Mouse (Mus musculus) T-helper 1 cell (primary cell): Measurements from ENCODE around the gene Tmem53.

Experiments used
- in situ Hi-C: fragments of 300-600 bp; cut with MboI, MseI; formaldehyde crosslinking; loops from one replicate; pipeline ENCODE4 v1.15.1; 2025; ENCODE audit warnings: high pct_unique_total_duplicates

The Tmem53 gene

DNA sequence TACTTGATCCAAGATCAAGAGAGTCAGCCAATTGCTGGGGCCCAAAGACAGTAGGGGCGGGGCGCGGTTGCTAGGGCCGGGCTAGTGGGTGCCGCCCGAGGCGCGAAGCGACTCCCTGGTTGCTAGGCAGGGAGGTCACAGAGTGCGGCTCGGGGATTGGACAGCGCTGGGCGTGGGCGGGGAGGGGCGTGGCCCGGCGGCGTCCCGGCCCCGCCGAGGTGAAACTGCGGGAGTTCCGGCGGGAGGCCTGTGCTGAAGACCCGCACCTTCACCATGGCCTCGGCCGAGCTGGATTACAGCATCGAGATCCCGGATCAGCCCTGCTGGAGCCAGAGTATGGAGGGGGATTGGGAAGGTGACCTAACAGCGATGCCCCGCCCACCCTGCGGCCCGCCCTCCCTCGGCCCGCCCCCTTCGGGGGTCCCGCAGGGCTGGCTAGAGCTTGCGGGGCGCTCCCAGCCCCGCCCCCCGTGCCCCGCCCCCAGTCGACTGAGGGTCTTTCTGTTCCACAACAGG, at the start of gene Tmem53, which contains the start of gene Armh1:
TSS of gene Tmem53 (plus strand) at position 151 of the 516 bp plus-strand sequence.
TSS of gene Armh1 (minus strand) at position 325 of the 516 bp plus-strand sequence.
- in situ Hi-C loops = loop anchor here (25.0 kb wide), 1 partner anchor 990 kb away; no protein-coding TSS in a partner anchor

DNA sequence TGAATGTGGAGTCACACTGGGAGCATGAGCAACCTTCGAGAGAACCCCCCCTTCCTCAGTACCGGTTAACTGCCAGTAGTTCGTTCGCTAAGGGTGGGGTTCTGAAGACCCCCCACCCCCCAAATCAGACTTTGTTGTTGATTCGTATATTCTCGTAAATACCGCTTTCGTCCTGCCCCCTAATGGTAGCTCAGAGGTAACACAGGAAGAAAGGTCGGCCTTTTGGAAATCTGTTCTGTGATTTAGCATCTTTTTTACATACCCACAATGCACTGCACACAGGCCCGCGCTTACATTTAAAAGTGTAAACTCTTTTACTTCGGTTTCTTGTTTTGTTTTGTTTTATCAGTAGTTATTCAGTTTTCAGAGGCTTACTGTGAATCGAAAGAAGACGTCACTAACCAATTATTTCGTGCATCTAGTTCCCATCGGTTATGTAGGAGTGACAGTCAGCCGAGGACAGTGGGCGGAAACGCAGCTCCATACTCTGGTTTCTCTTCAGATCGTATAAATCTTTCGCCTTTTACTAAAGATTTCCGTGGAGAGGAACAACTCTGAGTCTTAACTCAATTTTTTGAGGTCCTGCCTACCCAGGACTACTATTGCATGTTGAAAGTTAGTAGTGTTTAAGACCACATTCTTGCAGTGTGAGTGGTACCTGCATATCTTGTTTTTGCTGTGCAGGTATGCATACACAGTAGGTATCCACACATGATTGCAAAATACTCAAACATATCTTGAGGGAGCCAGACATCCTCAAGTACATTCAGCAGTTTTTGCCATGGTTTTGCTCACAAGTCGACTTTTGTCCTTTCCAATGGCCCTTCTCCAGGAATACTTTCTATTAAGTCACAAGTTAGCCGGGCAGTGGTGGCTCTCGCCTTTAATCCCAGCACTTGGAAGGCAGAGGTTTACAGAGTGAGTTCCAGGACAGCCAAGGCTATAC, 49.4 kb upstream of the Tmem53 start:
- in situ Hi-C loops = no loop called here

DNA sequence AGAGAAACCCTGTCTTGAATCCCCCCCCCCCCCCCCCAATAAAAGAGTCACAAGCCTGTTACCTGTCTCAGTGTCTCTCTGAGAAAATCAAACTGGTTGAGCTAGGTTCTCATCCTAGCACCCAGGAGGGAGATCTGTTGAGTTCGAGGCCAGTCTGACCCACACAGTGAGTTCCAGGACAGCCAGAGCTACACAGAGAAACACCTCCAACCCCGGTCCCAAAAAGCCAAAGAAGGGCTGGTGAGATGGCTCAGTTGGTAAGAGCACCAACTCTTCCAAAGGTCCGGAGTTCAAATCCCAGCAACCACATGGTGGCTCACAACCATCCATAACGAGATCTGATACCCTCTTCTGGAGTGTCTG, 48.8 kb upstream of the Tmem53 start:
- in situ Hi-C loops = no loop called here

DNA sequence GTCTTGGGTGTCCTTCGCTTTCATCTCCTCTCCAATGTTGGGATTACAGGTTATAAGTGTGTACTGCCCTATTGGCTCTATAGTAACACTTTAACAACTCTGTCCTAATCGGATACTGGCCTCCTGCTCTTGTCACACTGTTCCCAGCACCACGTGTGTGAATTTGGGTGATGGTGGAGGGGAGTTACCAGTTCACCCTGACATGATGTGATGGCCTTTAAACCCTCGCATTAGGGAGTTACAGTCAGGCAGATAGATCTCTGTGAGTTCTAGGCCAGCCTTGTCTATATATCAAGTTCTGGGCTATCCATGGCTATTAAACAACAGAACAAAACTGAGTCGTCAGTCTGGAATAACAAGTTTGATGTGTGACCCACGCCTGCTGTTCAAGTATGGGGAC, 42.2 kb upstream of the Tmem53 start:
- in situ Hi-C loops = no loop called here

DNA sequence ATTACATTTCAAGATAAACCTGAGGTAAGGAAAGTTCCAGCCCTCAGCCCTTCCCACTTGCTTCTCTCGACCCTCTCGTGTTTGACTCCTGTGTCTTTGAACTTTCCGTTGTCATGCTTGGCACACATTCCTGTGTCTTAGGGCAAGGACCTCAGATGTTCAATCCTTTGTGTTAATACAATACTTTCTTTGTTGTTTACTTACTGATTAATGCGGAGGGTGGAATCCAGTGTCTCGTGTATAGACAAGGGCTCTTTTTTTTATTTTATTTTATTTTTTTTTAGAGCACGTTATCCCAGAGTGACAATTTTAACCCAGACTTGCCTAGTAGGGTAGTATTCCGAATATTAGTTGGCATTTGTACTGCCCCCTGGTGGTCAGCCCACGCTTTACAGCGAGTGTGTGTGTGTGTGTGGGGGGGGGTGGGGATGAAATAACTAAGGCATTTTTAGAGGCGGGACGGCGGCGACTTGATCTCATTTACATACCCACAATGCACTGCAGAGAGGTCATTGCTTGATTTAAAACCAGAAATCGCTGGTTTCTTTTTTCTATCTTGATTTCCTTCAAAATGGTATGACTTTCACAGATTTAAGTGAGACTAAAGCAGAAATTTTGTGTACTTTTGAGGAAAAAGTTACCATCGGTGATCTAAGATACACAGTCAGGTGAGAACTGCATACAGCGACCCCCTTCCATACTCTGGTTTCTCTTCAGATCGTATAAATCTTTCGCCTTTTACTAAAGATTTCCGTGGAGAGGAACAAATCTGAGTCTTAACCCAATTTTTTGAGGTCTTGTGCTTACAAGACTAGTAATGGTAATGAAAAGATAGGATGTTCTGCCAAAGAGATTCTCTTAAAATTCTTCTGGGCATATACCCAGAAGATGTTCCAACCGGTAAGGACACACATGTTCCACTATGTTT, 41.3 kb upstream of the Tmem53 start:
- in situ Hi-C loops = no loop called here

DNA sequence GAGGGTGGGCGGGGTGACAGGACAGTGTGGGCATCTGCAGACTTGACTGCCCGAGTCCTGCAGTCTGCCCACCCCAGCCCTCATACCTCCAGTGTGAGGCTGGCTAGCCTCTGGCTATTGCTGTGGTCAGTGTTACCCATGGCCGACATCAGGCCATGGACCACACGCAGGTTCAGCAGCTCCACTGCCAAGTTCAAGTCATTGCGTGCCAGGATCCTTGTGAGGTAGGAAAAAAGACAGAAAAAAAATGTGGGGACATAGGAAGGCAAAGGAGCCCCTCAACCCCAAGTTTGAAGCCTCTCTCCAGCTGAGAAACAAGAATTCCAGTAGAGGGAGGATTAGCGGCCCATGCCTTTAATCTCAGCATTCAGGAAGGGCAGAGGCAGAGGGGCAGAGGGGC, 37.5 kb upstream of the Tmem53 start:
- in situ Hi-C loops = no loop called here

DNA sequence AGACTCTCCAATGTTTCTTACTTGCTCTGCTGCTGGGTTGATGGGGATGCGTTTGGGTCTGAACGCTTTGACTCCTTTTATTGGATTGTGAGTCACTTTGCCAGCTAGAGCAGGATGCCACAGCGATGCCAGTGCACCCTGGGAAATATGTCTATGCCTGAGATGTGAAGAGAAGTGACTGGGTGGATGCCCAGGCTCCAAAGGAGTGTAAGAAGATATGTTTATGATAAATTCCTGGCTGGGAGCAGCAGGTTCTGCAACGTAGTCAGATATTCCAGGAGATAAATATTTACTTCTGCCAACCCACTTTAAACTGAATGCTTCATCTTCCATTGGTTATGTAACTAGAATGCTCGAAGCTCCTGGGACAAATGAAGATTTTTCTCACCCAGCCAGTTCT, 34.7 kb upstream of the Tmem53 start:
- in situ Hi-C loops = no loop called here

DNA sequence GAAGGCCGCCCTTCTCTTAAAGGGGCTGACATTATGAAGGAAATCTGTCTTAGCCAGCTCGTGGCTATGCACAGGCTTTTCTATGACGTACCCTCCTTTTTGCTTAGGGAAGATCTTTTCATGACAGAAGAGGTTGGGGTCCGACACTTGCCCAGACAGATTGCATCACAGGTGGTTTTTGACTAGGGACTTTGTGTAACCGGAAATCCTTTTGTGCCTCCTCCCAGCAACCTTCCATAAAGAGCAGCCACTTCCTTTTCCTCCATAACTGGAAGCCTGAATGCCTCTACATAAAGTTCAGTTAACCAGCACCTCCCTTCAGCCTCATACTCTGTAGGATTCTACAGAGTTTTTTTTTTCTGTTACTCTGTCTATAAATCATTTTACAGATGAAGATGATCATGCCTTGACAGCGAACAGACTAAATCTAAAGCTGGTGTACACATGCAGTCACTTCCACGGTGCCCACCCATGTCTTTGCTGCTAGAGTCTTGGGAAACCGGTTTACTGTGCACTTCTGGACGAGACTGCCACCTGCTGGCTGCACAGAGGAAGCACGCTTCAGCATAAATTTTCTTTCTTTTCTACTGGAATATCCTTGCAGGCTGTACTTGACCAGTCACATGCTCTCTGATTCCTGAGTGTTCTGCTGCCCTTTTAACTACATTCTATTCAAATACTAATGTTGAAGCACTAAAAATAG, 33.1 kb upstream of the Tmem53 start:
- in situ Hi-C loops = no loop called here

DNA sequence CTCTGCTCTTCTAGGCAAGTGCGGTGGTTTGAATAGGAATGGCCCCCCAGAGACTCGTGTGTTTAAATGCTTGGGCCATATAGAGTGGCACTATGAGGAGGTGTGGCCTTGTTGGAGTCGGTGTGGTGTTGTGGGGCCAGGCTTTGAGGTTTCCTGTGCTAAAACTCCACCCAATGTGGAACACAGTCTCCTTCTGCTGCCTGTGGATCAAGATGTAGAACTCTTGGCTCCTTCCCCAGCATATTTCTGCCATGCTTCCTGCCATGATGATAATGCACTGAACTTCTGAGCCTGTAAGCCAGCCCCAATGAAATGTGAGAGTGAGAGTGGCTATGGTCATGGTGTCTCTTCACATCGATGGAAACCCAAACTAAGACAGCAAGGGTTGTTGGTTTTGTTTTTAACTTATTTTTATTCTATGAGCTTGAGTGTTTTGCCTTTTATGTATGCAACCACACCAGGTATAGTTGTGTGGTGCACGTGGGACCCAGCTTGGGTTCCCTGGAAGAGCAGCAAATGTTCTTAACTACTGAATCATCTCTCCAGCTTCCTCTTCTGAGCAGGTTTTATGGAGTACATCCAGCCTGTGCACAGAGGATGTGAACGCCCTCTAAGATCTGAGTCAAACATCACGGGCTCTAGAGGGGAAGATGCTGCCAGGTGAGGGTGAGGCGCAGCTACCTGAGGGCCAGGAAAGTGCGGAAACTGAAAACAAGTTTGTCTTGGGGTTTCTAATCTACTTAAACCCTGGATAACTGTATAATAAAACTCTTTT, 30.8 kb upstream of the Tmem53 start:
- in situ Hi-C loops = no loop called here

DNA sequence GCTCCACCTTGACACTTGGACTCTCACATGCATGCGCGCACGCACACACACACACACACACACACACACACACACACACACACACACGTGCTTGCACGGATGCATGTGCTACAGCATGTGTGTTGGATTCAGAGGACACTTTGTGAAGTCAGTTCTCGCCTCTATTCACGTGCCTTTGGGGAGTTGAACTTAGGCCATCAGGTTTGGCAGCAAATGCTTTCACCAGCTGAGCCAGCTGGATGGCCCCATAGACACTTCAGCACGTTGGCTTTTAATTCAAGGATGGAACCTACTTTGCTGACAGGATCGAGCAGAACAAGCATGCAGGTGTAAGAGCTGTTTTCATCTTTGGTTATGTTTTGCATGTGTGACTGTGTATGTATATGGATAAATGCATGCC, 29.9 kb upstream of the Tmem53 start:
- in situ Hi-C loops = no loop called here

DNA sequence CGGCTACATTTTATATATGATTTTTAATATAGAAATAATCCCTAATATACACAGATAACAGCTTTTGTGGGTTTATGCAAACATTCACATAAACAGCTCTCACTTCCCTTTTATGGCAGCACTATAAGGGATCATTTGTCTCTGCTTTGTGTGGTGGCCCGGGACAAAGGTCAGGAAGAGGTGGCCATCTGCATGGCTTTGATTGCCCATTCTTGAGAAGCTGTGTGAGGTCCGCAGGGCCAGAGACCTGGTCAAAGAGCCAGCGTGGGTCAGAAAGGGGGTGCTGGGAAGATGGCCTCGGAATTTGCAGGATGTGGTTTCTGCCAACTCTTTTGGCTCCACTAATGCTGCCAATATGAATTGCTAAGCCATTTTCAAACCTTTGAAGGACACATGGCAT, 28.8 kb upstream of the Tmem53 start:
- in situ Hi-C loops = no loop called here

DNA sequence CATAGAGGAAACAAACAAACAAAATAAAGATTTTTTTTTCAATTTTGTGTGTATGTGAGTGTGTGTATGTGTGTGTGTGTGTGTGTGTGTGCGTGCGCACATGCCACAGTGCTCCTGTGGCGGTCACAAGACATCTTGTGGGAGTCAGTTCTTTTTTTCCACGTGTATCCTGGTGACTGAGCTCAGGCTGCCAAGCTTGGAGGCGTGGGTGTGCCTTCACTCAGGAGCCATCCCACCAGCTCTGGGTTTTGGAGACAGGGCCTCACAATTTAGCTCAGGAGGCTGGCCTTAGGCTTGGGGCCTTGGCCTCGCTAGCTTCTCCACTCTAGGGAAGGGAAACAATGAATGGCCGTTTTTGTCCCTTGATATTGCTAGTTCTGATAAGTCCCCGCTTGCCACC, 27.6 kb upstream of the Tmem53 start:
- in situ Hi-C loops = no loop called here

DNA sequence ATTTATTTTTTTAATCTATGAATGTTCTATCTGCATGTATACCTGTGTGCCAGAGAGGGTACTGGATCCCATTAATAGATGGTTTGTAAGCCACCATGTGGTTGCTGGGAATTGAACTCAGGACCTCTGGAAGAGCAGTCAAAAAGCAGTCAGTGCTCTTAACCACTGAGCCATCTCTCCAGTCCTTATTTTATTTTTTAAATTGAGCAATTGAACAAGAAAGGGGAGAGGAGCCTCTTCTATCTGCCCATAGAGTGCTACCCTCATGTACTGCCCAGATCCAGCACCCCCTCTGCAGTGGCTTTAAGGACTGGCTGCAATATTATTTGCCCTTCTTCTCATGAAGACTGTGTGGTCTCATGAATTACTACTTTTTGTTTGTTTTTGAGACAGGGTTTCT, 26.5 kb upstream of the Tmem53 start:
- in situ Hi-C loops = no loop called here

DNA sequence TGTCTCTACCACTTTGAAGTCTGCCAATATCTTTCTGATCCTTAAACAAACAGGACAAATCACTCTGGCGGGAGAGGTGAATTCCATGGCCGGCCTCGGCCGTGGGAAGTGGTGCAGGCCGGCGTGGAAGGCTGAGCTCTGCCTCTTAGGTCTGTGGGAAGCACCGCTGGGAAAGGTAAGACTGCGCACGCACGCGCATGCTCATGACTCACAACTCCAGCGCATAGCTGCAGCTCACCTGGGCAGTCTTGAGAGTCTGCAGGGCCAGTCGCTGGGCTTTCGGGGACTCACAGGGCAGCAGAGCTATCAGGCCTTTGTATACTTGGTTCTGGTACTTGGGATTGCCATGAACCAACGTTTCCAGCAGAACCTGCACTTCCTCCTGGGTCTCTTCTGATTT, 22.2 kb upstream of the Tmem53 start:
- in situ Hi-C loops = no loop called here

DNA sequence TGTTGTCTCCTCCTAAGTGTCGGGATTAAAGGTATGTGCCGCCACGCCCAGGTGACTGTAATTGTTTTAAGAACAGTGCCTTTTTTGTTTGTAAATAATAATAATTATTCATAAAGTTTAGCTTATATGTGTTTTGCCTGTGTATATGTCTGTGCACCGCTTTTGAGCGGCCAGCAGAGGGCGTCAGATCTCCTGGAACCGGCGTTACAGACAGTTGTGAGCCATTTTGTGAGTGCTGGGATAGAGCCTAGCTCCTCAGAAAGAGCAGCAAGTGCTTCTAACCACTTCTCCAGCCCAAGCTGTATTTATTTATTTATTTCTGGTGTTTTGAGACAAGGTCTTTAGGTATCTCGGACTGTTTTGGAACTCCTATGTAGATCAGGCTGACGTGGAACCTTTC, 21.4 kb upstream of the Tmem53 start:
- in situ Hi-C loops = no loop called here

DNA sequence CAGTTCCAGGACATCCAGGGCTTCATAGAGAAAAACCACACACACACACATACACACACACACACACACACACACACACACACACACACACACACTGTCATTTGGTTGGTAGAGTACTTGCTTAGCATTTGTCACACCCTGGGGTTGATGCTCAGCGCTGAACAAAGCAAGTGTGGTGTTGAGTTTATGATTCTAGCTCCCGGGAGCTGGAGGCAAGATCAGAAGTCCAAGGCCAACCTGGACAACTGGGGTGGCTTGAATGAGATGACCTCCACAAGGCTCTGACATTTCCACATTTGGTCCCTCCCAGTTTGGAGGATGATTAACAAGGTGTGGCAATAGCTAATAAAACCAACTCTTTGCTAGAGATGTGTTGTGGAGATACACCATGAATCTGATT, 20.5 kb upstream of the Tmem53 start:
- in situ Hi-C loops = no loop called here

DNA sequence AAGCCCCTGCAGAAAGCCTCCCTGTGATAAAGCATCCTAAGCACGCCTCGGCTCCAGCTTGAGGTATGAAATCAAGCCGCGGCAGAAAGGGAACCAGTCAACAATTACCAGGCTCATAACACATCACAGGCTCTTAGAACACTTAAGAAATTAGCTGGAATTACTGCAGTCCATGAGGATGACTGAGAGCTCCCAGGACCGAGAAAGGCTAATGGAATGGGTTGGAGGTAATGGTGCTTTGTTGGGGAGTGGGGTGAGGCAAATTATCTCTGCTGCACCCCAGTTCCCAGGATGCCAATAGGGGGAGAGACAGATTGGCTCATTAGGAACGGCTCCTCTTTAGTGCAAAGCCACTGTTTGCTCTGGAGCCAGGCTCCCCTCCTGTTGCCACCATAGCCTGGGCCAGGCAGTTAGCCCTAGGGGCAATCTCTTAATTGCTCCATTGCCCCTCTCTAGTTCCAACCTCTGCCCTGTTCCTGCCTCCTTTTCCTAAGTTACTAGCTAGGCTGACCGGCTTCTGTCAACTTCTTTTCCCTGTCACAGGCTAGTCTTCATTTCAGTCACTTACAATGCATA, 17.5 kb upstream of the Tmem53 start:
- in situ Hi-C loops = no loop called here

DNA sequence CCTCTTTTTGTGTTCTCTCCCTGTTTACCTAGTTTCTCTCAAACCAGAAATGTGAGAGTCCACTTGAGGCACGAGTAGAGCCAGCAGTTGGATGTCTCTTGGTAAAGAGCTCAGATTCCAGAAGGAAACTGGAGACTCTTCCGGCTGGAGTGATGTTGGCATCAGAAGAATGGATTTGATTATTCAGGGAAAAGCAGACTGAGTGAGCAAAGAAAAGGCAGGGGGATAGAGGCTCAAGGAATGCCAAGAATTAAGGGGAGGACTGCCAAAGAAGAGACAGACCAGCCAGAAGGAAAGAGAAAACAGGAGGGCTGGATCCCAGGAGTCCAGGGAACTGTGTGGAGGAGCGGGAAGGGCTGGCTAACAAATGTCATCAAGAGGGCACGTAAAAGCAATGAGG, 15.9 kb upstream of the Tmem53 start:
- in situ Hi-C loops = no loop called here

DNA sequence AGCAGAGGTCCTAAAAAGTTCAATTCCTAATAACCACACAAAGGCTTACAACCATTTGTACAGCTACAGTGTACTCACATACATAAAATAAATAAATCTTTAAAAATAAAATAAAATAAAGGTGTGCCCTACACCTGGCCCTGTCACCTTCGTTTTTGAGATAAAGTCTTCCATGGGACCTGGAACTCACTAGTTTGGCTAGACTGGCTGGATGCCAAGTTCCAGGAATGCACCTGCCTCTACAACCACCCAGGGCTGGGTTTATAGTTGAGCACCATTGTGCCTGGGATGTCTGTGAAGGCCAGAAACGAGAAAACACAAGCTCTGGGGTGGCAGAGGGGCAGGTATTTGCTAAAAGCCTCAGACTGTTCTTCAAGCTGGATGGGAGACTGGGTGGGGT, 12.6 kb upstream of the Tmem53 start:
- in situ Hi-C loops = no loop called here

DNA sequence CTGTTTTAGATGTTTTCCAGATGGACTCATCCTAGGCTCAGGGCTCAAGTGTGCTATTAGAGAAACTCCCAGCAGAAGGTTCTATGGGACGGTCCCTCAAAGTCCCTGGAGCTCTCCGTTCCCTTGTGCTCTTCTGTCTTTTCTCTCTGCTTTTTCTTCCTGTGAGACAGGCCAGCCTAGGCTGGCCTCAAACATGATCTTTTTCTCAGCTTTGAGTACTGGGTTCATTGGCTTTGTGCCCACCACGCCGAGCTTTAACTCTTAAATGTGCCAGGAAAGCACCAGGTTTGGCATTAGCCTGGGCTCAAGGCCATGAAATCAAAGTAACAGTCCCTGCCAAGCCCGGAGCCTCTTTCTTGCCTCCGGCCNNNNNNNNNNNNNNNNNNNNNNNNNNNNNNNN, 10.9 kb upstream of the Tmem53 start:
- in situ Hi-C loops = loop anchor here (10.0 kb wide), 1 partner anchor 1664 kb away; no protein-coding TSS in a partner anchor
